Mouse (Mus musculus) layer of hippocampus, adult 18-20 months (tissue): ENCODE results near the gene Dchs1. TPM values are rescaled to one million over a fixed set of nuclear protein-coding genes. Genes with fewer than 3 reads are reported as not detected.

Experiments used
- DNase-seq, 2 experiments: peaks; one replicate each; pipeline ENCODE4 v3.0.0; 2022; ENCODE audit warnings: low spot score in 2 of 2
- long read RNA-seq: library from polyadenylated mRNA; stranded (forward); transcript quantifications from one replicate; pipeline ENCODE4 v2.0.0, GENCODE M21; 2021
- total RNA-seq, 2 experiments: library from RNA; stranded (reverse); gene quantifications; 2 replicates each; pipeline ENCODE4 v1.2.3; 2021

Dchs1 gene
- total RNA-seq = 10 to 100 TPM; 10.9 to 11.8 TPM
- long read RNA-seq, partial matches to known transcripts = 7 of 7 reads
- long read RNA-seq, other reads (novel, unspliced or antisense) = 0 of 7 reads

DNA sequence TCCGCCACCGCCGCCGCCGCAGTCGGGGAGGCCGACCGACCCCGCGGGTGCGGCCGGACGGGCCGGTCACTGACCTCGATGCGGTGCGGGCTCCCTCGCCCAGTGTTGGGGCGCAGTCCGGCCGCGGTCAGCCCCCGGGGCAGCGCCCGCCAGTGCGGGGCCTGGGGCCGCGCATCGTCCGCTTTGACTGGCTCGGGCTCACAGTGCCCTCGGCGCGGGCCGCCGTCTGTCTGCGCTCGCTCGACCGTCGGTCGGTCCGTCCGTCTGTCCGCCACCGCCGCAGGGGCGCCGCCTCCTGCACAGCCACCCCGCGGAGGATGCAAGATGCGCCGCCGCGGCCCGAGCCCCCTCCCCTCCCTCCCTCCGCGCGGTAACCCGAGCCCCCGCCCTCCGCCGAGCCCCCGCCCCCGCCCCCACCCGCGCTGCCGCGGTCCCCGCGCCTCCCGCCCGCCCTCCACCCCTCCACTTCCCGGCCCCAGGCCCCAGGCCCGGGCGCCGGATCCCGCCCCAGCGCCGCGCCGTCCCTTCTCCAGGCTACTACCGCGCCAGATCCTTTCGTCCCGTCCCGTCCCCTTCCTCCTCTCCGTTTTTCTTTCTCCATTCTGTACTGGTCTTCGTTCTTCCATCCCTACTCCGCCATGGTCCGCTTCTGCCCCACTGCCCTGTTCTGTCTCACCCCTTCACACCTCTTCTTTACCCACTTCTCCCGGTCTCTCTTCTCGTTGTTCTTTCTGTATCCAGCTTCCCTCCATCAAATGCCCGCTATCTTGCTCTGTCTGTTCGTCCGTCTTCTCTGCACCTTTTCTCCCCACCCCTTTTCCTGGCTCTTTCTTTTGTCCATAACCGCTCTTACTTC is at the start of gene Dchs1:
Gene Dchs1 (minus strand): TSS at position 370 of the 856 bp plus-strand sequence.
- no peak for DNase-seq

DNA sequence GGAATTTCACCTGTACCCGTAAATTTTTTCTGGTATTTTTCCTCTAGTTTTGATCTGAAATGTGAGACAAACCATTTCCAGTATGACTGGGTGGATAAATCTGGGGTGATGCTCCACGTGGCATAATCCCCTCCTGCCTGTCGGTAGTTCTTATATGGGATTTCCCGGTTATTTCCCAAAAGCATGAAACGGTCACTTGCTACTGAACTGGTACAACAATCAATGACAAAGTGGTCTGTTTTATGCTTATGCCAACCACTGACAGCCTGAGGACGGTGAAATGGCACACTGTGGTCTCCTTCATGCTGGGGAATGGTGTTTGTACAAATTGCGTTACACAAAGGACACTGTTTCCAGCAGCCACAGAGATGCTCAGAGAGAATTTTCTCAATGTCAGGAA is 36.8 kb upstream of the Dchs1 start:
- no peak for DNase-seq

DNA sequence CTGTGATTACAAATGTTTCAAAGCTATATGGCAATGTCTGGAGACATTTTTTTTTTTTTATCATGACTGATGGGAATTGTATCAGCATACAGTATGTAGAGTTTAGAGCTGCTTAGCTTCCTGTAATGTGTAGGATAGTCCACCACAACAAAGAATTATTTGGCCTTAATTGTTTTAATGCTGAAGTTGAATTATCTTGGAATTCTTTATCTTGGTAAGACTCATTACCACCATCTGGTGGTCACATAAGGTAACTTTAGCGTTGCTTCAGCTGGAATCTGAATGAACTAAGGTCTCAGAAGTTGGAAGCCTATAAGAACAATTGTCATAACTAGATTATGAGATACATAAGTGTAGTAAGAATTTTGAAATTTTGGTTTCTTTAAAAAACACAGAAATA is 31.0 kb upstream of the Dchs1 start:
- peak in 1 of 2 experiments; percentile 46 for DNase-seq

DNA sequence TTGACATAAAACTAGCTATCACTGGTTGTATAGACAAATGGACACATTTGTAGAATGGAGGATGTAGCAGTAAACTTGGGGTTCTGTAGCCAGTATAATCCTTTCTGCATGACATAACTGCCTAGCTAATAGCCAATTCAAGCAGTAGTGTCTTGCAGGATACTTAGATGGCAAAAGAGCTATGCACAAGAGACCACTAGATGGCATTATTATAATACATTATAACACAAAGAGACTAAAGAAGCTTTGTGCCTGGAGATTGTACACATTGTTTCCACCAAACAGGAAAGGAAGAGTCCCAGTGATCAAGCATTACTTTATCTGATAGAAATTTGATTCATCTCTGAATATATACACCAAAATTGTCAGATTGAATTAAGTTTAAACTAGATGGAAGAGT is 29.3 kb upstream of the Dchs1 start:
- DNase-seq = peak in 1 of 2 experiments; percentile 10

DNA sequence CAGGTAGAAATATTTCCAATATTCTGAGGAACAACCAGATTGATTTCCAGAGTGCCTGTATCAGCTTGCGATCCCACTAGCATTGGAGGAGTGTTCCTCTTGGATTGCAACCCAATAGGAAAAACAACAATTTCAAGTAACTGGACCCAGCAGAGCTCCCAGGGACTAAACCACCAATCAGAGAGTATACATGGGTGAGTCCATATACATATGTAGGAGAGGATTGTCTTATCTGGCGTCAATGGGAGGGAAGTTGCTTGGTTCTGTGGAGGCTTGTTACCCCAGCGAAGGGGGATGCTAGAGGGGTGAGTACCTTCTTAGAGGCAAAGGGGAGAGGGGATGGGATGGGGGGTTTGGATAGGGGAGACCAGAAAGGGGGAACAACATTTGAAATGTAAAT is 25.9 kb upstream of the Dchs1 start:
- no peak for DNase-seq

DNA sequence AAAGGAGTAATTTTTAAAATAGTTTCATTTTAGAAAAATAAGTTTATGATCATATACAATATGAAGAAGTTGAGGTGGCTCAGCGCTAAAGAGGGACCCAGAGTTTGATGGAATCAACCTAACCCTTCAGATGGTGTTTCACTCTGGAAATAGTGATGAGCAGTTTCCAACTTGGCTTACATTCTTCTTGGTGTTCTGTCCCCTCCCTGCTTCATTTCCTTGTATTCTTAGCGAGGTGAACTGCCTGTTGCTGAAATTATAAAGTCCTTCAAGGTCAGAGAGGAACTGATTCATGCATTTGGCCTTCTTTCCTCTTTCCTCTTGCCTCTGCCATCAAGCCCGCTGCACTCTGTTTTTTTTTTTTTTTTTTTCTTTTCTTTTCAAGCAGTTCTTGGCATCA is 25.1 kb upstream of the Dchs1 start:
- no peak for DNase-seq

DNA sequence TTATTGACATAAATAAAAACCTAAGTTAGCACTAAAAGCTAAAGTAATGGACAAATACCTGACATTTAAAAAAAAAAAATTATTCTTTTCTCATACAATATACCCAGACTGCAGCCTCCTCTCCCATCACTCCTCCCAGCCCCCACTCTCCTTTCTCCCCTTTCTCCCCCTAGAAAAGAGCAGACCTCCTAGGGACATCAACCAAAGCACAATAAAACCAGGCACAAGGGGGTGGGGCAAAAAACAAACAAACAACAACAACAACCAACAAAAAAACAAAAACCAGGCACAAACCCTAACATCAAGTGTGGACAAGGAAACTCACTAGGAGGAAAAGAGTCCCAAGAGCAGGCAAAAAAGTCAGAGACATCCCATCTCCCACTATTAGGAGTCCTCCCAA is 24.1 kb upstream of the Dchs1 start:
- no peak for DNase-seq

DNA sequence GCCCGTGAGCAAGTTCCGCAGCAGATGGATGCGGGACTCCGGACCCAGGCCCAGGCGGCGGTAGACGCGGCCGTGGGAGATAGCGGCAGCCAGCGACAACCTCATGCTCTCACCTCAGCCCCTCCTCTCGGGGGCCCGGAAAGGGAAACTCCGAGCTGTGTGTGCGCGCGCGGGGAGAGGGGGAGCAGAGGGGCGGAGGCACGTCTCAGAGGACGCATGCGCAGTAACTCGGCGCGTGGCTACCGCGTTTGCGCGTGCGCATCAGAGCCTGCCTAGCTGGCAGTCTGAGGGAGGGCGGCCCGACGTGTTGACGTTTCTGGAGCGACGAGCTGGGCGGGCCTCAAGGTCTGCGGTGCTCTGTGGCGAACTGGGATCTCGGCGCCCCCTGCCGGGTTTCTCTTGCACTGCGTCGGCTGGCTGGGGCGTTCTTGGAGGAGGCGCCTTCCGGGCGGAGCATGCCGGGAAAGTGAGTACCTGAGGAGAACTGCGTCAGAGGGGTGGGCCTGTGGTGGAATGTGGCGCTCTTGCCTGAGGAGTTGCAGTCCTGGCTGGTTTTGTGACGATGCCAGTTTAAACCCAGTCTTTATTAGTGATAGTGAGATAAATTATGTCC is 23.5 kb upstream of the Dchs1 start, which contains the start of gene Mrpl17:
Gene Mrpl17 (minus strand): TSS at position 223 of the 613 bp plus-strand sequence.
- peak; percentile 100 for DNase-seq

DNA sequence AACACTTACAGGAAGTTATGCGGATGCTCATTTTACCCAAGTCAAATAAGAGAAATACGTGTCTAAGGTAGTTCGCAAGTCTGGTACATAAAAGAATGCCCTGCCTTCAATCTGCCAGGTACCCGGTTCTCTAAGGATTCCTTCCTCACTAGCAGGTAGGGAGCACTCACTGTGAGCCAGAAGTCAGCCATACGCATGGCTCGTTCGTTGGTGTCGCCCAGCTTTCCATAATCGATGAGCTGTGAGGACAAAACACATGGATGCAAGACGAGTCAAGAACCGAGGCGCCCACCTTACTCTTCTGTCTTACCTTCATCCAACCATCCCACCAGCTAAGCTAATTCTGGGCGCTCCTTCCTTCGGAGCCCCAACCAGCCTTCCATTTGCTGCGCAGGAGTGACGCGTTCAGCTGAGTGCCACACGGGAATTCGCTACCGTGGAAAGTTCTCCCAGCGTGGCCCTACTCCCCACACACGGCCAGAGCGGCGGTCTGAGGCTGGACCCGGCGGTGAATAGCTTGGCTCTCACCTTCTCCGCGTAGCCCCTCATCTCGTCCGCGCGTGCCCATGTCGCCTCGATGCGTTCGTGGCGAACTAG is 22.9 kb upstream of the Dchs1 start:
- DNase-seq = peak in 1 of 2 experiments; percentile 17

DNA sequence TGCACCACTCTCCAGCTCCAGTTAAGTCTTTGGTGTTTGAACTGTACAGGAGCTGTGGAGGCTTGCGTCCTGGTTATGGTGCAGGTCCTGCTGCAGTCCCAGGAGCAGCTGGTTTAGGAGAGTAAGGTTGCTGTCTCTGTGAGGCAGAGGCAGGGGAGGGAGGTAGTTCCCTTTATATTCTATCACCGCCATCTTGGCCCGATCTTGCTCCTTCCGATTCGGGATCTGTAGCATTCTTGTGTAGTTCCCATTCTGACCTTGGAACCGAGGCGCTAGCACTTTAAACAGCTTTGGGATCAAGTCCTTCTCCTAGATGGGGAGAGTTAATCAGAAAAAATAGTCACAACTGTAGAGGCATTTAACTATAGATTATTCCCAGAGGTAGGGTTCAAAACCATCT is 22.4 kb upstream of the Dchs1 start:
- DNase-seq = no peak

DNA sequence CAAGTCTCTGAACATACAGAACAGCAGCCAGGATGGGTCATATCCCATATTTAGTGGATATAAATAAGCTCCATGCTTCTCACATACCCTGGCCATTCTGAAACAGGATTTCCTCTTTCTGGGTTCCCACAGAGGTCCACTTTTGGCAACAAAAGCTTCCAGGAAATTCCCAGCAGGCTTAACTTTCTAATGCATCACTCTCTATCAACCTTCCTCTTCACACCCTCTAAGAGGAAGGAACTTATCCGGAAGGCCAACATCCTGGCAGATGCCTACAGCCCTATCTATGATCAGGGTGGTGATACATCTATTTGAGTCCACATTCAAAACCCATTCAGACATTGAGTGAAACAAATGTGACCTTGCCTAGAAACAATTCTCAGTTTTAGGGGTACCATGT is 20.9 kb upstream of the Dchs1 start:
- DNase-seq = no peak

DNA sequence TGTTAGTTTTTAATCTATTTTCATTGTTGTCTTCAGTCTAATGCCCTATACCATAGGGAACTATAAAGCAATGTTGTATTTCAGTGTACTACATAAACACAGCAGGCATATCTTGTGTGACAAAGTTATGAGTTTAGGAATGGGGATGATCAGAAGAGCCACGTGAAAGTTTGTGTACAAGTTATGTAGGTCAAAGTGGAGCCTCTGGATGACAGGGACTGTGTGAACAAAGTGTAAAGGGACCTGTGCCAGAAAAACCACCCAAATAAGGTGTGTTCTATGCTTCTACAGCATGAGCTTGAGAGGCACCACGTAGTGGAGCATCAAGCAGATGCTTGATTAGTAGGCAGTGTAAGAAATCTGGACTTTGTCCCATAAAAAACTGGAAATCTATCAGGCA is 19.3 kb upstream of the Dchs1 start:
- no peak for DNase-seq

DNA sequence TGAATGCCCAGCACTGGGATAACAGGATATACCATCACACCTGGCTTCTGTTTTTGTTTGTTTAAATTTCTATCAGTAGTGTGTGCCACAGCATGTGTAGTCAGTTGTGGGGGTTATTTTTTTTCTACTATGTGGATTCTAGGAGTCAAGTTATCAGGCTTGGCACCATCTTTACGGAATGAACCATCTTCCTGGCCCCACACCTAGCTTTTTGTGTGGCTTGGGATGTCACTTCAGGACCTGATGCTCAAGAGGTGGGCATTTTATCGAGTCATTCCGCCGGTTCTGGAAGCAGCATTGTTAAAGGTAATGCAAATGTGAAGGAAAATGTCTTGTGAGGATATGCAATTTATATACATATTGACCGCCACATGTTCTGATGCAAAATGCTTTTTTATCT is 18.7 kb upstream of the Dchs1 start:
- no peak for DNase-seq

DNA sequence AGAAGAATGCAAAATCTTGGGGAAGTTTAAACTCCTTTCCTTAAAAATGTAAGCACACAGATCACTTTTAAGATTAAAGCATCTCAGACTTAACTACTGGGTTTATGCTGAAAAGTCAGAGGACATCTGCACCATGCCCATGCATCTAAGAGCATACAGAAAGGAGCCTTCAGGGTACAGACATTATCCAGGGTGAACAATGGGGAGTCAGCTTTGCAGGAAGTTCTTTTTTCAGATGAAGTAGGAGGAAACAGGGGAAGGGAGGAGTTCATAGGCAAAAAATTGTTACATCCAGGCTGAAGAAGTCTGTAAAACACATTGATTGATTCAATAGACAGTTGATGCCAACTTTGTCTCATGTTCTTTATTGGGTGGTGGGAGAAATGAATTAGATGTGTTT is 16.0 kb upstream of the Dchs1 start:
- DNase-seq = no peak

DNA sequence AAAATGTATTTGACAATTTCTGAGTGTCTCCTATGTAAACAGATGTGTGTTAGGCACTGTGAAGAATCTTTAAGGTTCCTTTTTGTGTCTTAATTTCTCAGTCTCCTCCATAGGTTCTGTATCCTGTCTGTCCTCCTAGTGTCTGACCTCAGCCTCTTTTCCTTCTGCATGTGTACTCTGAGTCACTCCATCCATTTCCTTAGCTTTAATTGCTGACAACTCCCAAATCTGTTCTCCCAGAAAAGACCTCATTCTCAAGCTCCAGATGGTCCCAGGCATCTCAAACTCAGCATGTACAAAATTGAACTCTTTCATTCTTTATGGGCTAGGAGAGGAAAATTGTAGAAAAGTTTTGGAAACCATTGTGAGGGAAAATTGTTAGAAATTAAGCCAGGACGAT is 15.3 kb upstream of the Dchs1 start:
- DNase-seq = no peak

DNA sequence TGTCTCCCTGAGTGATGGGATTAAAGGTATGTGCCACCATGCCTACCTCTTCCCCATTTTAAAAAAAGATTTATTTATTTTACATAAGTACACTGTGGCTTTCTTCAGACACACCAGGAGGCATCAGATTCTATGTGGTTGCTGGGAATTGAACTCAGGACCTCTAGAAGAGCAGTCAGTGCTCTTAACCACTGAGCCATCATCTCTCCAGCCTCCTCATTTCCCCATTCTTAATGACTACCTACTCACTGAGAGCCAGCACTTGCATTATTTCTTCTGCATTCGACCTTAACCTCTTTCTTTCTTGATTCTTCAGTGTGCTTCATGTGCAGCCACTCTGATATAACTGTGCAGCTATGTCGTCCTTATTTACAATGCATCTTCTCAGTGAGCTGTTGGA is 14.9 kb upstream of the Dchs1 start:
- no peak for DNase-seq

DNA sequence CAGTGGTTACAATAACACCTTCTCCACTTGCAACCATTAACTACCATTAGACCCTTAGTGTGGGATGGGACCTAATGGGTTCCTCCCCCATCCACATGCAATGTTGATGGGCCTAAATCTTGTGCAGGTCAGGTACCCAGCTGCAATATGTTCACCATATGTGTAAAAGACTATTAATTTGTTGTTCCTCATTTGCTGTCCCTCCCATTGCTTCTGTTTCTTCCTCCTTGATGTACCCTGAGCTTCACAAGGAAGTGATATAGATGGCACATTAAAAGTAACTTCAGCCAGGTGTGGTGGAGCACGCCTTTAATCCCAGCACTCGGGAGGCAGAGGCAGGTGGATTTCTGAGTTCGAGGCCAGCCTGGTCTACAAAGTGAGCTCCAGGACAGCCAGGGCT is 9.5 kb upstream of the Dchs1 start:
- no peak for DNase-seq

DNA sequence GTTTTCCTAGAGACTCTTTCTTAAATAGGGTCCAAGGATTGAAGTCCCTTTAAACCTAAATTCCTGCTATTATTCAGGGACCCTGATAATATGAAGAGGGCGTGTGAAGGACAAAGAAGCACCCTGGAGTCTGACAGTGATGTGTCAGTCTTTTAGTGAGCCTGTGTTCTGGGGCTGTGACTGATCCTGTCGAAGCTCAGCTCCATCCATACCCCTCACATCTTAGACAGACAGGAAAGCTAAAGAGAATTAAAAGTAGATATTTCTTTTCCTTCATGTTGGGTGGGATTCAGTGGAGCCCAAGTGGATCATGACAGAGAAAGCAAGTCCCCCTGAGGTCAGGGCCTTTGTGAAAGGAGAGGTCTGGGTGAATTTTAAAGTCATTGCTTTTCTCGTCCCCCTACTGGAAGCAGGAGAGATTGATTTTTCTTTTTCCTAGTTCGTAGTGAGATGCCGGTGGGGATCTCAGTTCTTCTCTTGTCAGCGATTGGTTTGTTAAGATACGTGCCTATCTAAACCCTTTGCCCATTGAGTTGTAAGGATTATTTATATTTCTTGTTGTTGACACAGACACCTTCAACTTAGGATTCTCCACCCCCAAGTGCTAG is 8.4 kb upstream of the Dchs1 start:
- no peak for DNase-seq

DNA sequence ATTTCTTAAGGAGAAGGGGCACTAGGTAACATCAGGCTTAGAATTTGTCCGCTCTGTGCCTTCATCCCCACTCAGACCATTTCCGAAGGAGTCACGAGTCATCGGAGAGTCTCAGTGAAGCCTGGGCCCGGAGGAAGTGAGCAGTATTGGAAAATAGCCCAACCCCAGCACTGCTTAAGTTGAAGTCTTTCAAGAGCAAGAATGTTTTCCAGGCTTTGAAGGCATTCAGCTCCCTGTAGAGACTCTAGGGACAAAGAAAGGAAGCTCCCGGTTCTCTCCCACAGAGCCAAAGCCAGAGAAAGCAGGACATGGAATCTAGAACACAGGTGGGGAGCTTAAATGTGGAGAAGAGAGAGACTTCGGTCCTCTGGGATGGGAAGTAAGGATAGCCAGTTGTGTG is 6.2 kb upstream of the Dchs1 start:
- DNase-seq = no peak

DNA sequence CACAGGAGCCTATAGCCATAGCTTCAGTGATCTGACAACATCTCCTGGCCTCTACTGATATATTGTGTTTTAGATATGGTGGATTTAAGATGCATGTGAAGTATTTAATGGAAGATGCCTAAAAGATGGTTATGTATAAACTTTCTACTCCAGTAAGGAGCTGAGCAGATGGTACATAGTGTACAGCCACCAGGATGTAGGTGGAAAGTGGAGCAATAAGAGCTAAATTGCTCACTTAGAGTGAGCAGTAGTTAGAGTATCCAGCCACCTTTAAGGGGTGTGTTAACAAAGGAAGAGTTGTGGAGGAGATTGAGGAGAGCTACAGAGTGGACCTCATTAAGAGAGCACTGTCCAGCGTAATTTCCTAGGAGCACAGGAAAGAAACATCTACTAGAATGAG is 3.7 kb upstream of the Dchs1 start:
- no peak for DNase-seq

DNA sequence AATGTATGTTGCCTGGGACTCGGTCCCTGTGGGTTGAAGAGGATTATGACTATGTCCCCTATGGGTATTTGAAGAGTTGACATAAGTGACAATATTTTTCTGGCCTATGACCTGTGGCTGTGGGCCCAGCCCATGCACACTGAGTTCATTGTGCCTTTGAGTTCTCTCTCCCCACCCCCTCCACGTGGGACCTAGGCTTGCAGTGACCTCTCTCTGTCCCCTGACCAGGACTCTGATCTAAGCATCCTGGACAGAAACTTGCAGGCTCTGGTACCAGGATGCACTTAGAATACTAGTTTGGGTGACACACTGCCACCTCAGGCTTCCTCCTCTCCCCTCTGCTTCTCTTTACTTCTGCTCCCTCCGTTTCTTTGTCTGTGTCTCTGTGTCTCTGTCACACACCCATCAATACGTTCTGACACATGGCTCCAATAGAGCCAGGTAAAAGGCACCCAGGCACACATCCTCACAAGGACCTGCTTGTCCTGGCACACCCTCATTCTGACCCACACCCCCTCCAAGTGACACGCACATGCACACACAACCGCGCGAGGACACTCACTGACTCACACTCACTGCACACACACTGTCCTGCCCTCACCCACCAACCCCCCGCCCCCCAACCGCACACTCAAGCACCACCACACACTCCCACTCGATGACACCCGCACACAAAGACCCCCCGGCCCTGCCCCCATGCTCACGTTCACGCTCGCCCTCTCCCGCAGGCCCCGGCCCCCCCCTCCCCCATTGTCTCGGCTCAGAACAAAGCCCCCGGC is 759 bp downstream of the Dchs1 start:
- DNase-seq = no peak
